Mouse (Mus musculus): ENCODE results near the gene Ipo8.

Ipo8 gene

GRCm38 (mm10) chr6:148761475-148761874 lies 69.8 kb downstream of the Ipo8 start:
- DNase-seq (ENCODE audit: extremely low read depth, low read depth) = peak; percentile 50

DNA sequence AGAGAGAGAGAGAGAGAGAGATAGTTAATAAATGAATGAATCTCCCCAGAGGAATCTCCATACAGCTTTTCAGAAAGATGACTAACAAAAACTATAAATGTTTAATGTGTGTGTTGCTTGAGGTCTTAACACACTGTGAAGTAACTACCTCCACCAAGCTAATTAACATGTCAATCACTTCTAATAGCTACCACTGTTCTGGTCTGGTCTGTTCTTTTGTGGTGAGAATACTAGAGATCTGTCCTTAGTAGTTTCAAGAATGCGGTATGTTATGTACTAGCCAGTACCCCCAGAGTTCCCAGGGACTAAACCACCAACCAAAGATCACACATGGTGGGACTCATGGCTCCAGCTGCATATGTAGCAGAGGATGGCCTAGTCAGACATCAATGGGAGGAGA lies 74.7 kb downstream of the Ipo8 start:
- no peak for DNase-seq (ENCODE audit: extremely low read depth, low read depth)

DNA sequence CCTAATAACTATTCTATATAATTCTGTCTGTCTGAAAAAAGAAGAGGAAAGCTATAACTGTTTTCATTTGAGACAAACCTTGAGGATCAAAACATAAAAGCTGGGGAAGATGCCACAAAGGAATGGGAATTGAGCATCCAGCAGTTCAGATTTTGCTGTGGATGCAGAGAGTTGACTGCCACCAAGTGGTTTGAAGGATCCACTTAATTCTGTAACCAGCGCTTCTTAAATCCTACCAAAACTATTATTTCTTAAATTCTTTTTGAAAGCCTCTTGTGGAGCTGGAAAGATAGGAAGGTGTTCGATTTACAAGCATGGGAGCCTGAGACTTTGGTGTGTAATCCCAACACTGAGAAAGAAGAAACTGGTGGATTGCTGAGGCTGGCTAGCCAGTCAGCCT lies 79.9 kb downstream of the Ipo8 start:
- no peak for DNase-seq (ENCODE audit: extremely low read depth, low read depth)

DNA sequence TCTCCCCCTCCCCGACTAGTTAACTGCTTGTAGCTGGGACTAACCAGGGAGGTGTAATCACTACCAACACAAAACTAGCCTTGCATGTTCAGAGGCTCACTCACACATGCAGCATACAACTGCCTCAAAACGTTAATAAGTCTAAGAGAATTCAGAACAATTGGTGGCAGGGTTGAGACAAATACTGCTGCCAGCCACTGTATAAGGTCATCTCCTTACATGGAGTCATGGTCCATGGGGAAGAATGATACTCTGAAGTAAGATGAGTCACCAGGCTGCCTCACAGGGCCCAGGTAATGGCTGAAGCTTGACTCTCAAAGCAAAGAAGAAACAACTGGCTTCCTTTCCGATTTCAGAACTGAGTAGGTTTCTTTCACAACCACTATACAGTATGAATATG lies 81.1 kb downstream of the Ipo8 start:
- DNase-seq (ENCODE audit: extremely low read depth, low read depth) = no peak

DNA sequence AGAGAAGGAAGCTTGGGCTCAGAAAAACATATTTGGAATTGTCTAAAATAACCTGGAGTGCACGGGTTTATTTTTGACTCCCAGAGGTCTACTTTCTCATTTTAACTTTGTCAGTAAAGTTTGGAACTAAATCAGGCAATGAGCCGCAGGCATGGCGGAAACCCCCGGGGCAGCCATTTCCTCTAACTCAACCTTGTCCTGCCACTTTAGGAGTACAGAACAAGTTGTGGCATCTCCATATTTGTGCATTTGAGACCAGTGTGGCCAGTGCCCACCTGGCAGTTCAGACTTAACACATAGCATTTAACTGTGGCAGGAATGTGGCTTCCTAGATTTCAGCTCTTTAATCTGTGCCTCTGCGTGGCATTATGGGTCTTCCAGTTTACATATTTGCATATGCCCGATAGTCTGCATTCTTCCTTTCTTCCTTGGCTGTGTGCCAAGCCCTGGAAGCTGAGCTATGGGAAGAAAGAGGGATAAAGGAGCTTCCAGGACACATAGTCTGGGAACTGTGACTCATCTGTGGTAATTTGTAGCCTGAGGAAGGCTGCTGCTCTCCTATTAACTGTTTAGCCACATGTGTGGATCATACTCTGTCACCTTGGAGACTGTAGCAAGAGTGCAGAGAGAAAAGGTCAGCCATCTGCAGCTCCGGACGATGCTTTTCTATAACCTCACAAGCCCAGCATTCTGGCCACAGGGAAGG lies 90.6 kb downstream of the Ipo8 start:
- DNase-seq (ENCODE audit: extremely low read depth, low read depth) = no peak

GRCm38 (mm10) chr6:148736390-148736789 lies 94.9 kb downstream of the Ipo8 start:
- DNase-seq (ENCODE audit: extremely low read depth, low read depth) = no peak

- no peak for DNase-seq (ENCODE audit: extremely low read depth, low read depth)
Measured at GRCm38 (mm10) chr6:148734012-148734411, 97.3 kb downstream of the Ipo8 start.

GRCm38 (mm10) chr6:148732920-148733319 lies 98.3 kb downstream of the Ipo8 start:
- no peak for DNase-seq (ENCODE audit: extremely low read depth, low read depth)

DNA sequence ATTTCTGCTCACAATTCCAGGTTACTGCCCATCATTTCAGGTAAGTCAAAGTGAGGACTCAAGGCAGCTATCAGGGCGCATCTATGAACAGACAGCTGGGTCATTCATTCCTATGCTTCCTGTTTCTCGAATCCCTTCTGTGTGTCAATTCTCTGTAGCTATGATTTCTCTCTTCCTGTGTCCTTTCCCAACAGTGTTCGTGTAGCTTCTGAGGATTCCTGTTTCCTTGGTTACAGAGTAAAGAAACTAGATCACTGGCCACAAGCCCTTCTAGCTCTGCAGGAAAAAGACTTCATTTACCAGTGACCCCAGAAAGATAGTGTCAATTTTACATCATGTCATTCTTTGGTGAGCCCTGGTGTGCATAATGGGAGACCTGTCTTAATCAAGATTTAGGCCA lies 102.7 kb downstream of the Ipo8 start:
- DNase-seq (ENCODE audit: extremely low read depth, low read depth) = no peak

- DNase-seq (ENCODE audit: extremely low read depth, low read depth) = no peak
Measured at GRCm38 (mm10) chr6:148727871-148728524, 103.3 kb downstream of the Ipo8 start.

GRCm38 (mm10) chr6:148724453-148724852 lies 106.8 kb downstream of the Ipo8 start:
- no peak for DNase-seq (ENCODE audit: extremely low read depth, low read depth)
